Mouse (Mus musculus) kidney, postnatal 14 days (tissue): ENCODE data around the gene Rpl32.

Experiments used
- DNase-seq: peaks from one replicate; pipeline ENCODE4 v3.0.0; 2022; ENCODE audit warnings: mixed read lengths

The Rpl32 gene

DNA sequence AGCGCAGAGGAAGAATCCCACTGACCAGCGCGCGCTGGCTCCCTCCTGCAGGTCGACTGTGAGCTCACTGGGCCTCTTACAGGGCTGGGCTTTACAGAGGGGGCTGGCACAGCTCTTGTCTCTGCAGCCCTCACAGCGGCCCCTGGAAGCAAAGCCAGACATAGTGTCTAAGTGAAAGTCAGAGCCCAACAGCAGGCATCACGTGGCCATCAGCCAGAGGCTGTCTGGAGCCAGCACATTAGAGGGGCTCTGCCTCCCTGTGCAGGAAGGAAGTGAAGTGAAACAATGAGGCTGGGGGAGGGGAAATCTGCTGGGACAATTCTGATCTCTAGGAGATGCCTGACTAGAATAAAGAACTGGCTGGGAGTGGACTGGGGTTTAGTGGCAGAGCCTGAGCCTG lies 44.4 kb downstream of the Rpl32 start:
- peak; percentile 83 for DNase-seq

DNA sequence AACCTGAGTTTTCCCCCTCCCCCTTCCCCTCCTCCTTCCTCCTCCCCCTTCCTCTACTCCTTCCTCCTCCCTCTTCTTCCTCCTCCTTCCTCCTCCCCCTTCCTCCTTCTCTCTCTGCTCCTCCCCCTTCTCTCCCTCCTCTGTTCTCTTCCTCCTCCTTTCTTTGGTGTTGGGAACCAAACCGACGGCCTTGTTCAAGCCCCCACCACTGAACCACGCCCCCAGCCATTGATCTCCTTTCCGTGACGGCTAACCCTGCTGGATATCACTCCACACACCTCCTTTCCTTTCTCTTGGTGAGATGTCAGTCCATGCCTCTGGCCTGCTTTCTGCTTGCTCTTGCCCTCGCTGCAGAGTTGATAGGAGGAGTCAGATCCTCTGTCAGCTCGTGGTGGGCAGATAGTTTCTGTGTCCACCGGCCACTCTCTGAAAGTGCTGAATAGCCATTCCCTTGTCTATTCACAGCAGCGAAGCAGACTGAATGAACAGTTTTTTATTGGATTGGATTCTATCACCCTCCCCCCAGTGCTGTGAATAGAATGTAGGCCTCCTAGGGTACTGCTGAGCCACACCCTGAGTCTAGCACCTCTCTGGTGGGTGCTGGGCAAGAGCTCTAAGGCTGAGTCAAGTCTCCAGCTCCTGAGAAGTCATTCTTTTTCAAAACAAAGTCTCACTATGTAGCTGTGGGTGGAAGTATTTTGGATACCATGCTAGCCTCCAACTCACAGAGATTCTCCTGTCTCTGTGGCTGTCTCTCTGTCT lies 46.4 kb downstream of the Rpl32 start, which contains the start of gene Tmem40:
Gene Tmem40 (minus strand): TSS at position 416 of the 762 bp plus-strand sequence.
- no peak for DNase-seq

DNA sequence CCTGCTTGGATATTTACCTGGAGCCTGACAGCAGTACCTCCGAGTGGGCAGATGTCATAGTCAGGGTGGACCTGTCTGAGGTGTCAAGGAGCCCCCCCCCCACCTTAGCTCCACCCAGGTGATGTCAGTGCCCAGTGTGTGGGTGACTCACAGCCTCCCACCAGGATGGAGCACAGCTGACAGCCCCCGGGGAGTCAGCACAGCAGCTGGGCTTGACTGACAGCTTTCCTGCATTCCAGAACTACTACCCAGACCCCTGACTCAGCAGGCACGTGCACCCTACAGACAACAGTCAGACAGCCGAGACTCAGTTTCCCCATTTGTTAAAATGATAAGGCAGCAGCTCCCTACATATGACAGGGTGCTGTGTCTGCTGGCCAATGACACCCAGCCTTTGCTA lies 47.6 kb downstream of the Rpl32 start:
- DNase-seq: no peak

DNA sequence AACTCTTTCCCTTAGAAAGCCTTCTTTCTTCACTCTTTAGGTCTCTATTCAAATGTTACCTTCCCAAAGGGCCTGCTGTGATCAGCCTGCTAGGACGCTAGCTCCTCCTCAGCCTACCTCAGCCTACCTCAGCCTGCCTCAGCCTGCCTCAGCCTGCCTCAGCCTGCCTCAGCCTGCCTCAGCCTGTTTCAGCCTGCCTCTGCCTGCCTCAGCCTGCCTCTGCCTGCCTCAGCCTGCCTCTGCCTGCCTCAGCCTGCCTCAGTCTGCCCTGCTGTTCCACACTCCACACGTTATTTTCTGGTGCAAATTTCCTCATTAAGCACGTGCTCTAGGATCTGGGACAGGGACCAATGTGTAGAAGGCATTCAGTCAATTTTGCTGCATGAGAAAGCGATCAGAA lies 48.4 kb downstream of the Rpl32 start:
- DNase-seq: no peak

DNA sequence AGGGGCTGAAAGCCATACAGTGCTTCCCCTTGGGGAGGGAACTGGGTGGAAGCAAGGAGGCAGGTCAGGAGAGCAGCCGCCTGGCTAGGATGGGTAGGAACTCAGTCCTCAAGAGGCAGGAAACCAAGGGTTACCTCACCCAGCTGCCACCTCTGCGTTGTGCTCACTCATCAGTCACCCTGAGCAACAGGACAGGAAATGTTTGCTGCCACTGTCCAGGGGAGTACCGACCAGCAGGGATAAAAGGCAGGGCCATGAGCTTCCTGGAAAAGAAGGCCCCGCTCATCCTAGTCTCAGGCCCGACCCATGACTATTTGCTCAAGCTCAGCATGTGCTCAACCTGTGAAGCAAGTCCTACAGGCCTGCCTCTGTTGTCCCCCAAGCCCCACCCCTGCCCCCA lies 49.1 kb downstream of the Rpl32 start:
- DNase-seq: peak; percentile 25

DNA sequence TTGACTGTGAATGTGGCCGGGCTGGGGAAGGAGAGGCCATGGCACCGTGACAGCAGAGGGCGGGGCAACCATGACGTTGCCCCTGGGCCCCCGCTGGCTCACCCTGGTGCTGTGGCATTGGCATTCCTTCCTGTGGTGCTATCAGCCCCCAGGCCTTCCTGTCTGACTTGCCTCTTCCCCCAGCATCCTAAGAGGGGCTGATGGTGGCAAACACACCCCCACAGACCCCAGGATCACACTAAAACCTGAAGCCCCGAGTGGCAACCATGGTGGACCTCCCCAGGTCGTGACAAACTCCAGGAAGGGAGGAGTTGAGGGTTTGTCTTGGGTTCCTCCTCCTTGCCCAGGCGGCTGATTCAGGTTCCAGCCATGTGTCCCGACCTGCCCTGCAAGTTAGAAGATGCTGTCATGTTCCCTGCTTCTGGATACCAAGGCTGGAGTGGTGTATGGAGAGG lies 49.5 kb downstream of the Rpl32 start:
- no peak for DNase-seq

DNA sequence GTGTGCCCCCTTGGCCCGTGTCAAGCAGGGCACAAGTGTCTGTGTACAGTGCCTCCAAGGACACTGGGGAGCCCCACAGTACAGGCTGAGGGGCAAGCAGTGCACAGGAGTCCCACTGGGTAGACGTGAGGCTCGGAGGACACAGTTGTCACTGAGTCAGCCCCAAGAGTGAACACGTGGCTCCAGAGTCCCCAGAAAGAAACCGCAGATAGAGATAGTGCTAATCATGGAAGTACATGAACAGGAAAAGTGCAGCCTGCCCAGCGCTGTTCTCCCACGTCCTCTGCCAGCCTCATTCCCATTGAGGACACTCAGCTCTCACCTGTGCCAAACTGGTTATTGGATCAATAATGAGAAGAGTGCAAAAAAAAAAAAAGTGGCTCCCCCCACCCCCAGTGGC lies 53.0 kb downstream of the Rpl32 start:
- DNase-seq: no peak
